Mouse (Mus musculus): ENCODE results near the gene AL607142.1. TPM values are rescaled to one million over a fixed set of nuclear protein-coding genes. Genes with fewer than 3 reads are reported as not detected.

Gene AL607142.1
- total RNA-seq, 1 experiment from 2014 or later = not detected

GRCm38 (mm10) chr4:120082527-120082926, 17.7 kb downstream of the AL607142.1 start:
- ATAC-seq (replicated peaks; ENCODE audit: insufficient number of reproducible peaks, low FRiP score, low TSS enrichment, poor library complexity, severe bottlenecking) = no peak

GRCm38 (mm10) chr4:120083700-120084099, 18.9 kb downstream of the AL607142.1 start:
- ATAC-seq (replicated peaks; ENCODE audit: insufficient number of reproducible peaks, low FRiP score, low TSS enrichment, poor library complexity, severe bottlenecking) = no peak

GRCm38 (mm10) chr4:120089536-120089935, 24.7 kb downstream of the AL607142.1 start:
- no peak for ATAC-seq (replicated peaks; ENCODE audit: insufficient number of reproducible peaks, low FRiP score, low TSS enrichment, poor library complexity, severe bottlenecking)

- ATAC-seq (replicated peaks; ENCODE audit: insufficient number of reproducible peaks, low FRiP score, low TSS enrichment, poor library complexity, severe bottlenecking) = no peak
These were observed 27.4 kb downstream of the AL607142.1 start for GRCm38 (mm10) chr4:120091997-120092783.

GRCm38 (mm10) chr4:120096935-120097334, 32.1 kb downstream of the AL607142.1 start:
- ATAC-seq (replicated peaks; ENCODE audit: insufficient number of reproducible peaks, low FRiP score, low TSS enrichment, poor library complexity, severe bottlenecking) = no peak

GRCm38 (mm10) chr4:120101186-120101585, 36.4 kb downstream of the AL607142.1 start:
- ATAC-seq (replicated peaks; ENCODE audit: insufficient number of reproducible peaks, low FRiP score, low TSS enrichment, poor library complexity, severe bottlenecking) = no peak

GRCm38 (mm10) chr4:120104599-120104998, 39.8 kb downstream of the AL607142.1 start:
- no peak for ATAC-seq (replicated peaks; ENCODE audit: insufficient number of reproducible peaks, low FRiP score, low TSS enrichment, poor library complexity, severe bottlenecking)

- ATAC-seq (replicated peaks; ENCODE audit: insufficient number of reproducible peaks, low FRiP score, low TSS enrichment, poor library complexity, severe bottlenecking) = no peak
These were observed 41.6 kb downstream of the AL607142.1 start for GRCm38 (mm10) chr4:120106362-120106761.

- ATAC-seq (replicated peaks; ENCODE audit: insufficient number of reproducible peaks, low FRiP score, low TSS enrichment, poor library complexity, severe bottlenecking) = no peak
These were observed 43.0 kb downstream of the AL607142.1 start for GRCm38 (mm10) chr4:120107787-120108186.

GRCm38 (mm10) chr4:120115516-120115915, 50.7 kb downstream of the AL607142.1 start:
- no peak for ATAC-seq (replicated peaks; ENCODE audit: insufficient number of reproducible peaks, low FRiP score, low TSS enrichment, poor library complexity, severe bottlenecking)

GRCm38 (mm10) chr4:120116312-120116711, 51.5 kb downstream of the AL607142.1 start:
- no peak for ATAC-seq (replicated peaks; ENCODE audit: insufficient number of reproducible peaks, low FRiP score, low TSS enrichment, poor library complexity, severe bottlenecking)

- ATAC-seq (replicated peaks; ENCODE audit: insufficient number of reproducible peaks, low FRiP score, low TSS enrichment, poor library complexity, severe bottlenecking) = no peak
These were observed 55.5 kb downstream of the AL607142.1 start for GRCm38 (mm10) chr4:120120276-120120675.

GRCm38 (mm10) chr4:120124656-120125055, 59.9 kb downstream of the AL607142.1 start:
- no peak for ATAC-seq (replicated peaks; ENCODE audit: insufficient number of reproducible peaks, low FRiP score, low TSS enrichment, poor library complexity, severe bottlenecking)

GRCm38 (mm10) chr4:120126047-120126446, 61.3 kb downstream of the AL607142.1 start:
- no peak for ATAC-seq (replicated peaks; ENCODE audit: insufficient number of reproducible peaks, low FRiP score, low TSS enrichment, poor library complexity, severe bottlenecking)

GRCm38 (mm10) chr4:120127333-120127732, 62.5 kb downstream of the AL607142.1 start:
- no peak for ATAC-seq (replicated peaks; ENCODE audit: insufficient number of reproducible peaks, low FRiP score, low TSS enrichment, poor library complexity, severe bottlenecking)

- no peak for ATAC-seq (replicated peaks; ENCODE audit: insufficient number of reproducible peaks, low FRiP score, low TSS enrichment, poor library complexity, severe bottlenecking)
These were observed 63.2 kb downstream of the AL607142.1 start for GRCm38 (mm10) chr4:120128033-120128432.

- ATAC-seq (replicated peaks; ENCODE audit: insufficient number of reproducible peaks, low FRiP score, low TSS enrichment, poor library complexity, severe bottlenecking) = peak; percentile 42; the same call in 1 of the 2 replicates
These were observed 64.6 kb downstream of the AL607142.1 start for GRCm38 (mm10) chr4:120129233-120129885.

- no peak for ATAC-seq (replicated peaks; ENCODE audit: insufficient number of reproducible peaks, low FRiP score, low TSS enrichment, poor library complexity, severe bottlenecking)
These were observed 66.1 kb downstream of the AL607142.1 start for GRCm38 (mm10) chr4:120130926-120131325.

GRCm38 (mm10) chr4:120131441-120132220, 66.8 kb downstream of the AL607142.1 start:
- no peak for ATAC-seq (replicated peaks; ENCODE audit: insufficient number of reproducible peaks, low FRiP score, low TSS enrichment, poor library complexity, severe bottlenecking)
